Mouse (Mus musculus) kidney, adult 2 months (tissue): ENCODE data around the gene Dnajc16.

ENCODE experiments used
- CTCF ChIP-seq: fragments of 200-500 bp; conservative IDR thresholded peaks from 2 replicates; pipeline ENCODE4 v1.5.1; 2011; ENCODE audit warnings: low read depth, mild to moderate bottlenecking, control low read depth, low read length, moderate library complexity, mixed read lengths; ENCODE audit not compliant: insufficient read depth, insufficient read length
- POLR2A ChIP-seq: fragments of 200-500 bp; IDR thresholded peaks from one replicate; pipeline ENCODE4 v1.6.1; 2011; ENCODE audit warnings: low read depth, low read length, control low read depth

DNA sequence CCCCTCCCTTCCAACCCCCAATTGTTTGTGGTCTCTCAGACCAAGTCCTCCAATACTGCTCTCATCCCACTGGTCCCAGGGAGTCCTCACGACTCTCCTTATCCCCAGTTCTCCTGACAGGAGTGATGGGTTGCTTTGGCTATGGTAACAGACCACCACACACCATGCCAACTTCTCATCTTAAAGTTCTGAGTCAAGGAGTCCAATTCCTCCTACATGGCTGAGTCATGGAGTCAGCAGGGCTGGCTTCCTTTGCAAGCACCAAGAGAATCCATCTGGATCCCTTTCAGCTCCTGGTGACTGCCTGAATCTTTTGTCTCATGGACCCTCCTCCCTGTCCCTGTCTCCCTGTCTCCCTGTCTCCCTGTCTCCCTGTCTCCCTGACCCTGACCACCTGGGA, 43.2 kb upstream of the Dnajc16 start:
- TF ChIP-seq CTCF (no peak), POLR2A (no peak)
